Mouse (Mus musculus): ENCODE measurements around the gene Fancb. TPM values are rescaled to one million over a fixed set of nuclear protein-coding genes. Genes with fewer than 3 reads are reported as not detected.

Gene Fancb
- polyA plus RNA-seq, 1 experiment from 2014 or later: 12.4 TPM

Other genes starting within 250 kb of the Fancb start
- gene Mospd2, start 217 bp upstream of the Fancb start, polyA plus RNA-seq (2015; fragmentation: Nextera tagmentation; extraction: Ambion mirVana): 20.0 and 20.6 TPM in 2 replicates
- not detected in 2 replicates for gene Gm17604, start 24.2 kb downstream of the Fancb start, polyA plus RNA-seq (2015; fragmentation: Nextera tagmentation; extraction: Ambion mirVana)